Mouse (Mus musculus) neural tube, embryonic 15.5 days (tissue): Measurements from ENCODE around the gene Msx1. TPM values are rescaled to one million over a fixed set of nuclear protein-coding genes. Genes with fewer than 3 reads are reported as not detected.
A peak's percentile ranks its signal among the peaks of the same experiment; 100 is the strongest.

Source experiments
- ATAC-seq: fragments of 200-750 bp; cut with Nextera tagmentation; 2 replicates; pipeline ENCODE4 v1.8.0; 2017; ENCODE audit warnings: mild to moderate bottlenecking, moderate TSS enrichment, moderate library complexity; ENCODE audit not compliant: low FRiP score
- H3K27ac ChIP-seq: fragments of 300-500 bp; sonication (generic); replicated peaks from 2 replicates; pipeline ENCODE4 v1.5.1; 2015; ENCODE audit warnings: mild to moderate bottlenecking, inconsistent platforms
- H3K27me3 ChIP-seq: fragments of 300-500 bp; sonication (generic); replicated peaks from 2 replicates; pipeline ENCODE4 v1.6.1; 2015; ENCODE audit warnings: inconsistent platforms
- H3K36me3 ChIP-seq: fragments of 300-500 bp; sonication (generic); 2 replicates; pipeline ENCODE4 v1.6.1; 2015; ENCODE audit warnings: inconsistent platforms
- H3K4me1 ChIP-seq: fragments of 300-500 bp; sonication (generic); 2 replicates; pipeline ENCODE4 v1.6.1; 2015; ENCODE audit warnings: inconsistent platforms
- H3K4me2 ChIP-seq: fragments of 300-500 bp; sonication (generic); 2 replicates; pipeline ENCODE4 v1.6.1; 2015; ENCODE audit warnings: inconsistent platforms, mild to moderate bottlenecking, moderate library complexity
- H3K4me3 ChIP-seq: fragments of 300-500 bp; sonication (generic); replicated peaks from 2 replicates; pipeline ENCODE4 v1.5.1; 2015; ENCODE audit warnings: mild to moderate bottlenecking, inconsistent platforms
- H3K9ac ChIP-seq: fragments of 300-500 bp; sonication (generic); replicated peaks from 2 replicates; pipeline ENCODE4 v1.6.1; 2015; ENCODE audit warnings: mild to moderate bottlenecking, inconsistent platforms
- H3K9me3 ChIP-seq: fragments of 300-500 bp; sonication (generic); replicated peaks from 2 replicates; pipeline ENCODE4 v1.6.1; 2016; ENCODE audit warnings: inconsistent platforms
- WGBS: fragments of 180-500 bp; shearing (Covaris S2); methylation state at CpG from one replicate; pipeline ENCODE4 v1.1.7; 2015; ENCODE audit warnings: mixed read lengths; 5-methylcytosine and 5-hydroxymethylcytosine counted together
- polyA plus RNA-seq: library from polyadenylated mRNA; unstranded; fragments of >200 nt; fragmentation: Nextera tagmentation; extraction: Ambion mirVana; gene quantifications from 2 replicates; pipeline ENCODE4 v1.2.1, GENCODE M21; 2015

Gene Msx1
- polyA plus RNA-seq, 1 experiment from 2014 or later: 15.4 TPM

DNA sequence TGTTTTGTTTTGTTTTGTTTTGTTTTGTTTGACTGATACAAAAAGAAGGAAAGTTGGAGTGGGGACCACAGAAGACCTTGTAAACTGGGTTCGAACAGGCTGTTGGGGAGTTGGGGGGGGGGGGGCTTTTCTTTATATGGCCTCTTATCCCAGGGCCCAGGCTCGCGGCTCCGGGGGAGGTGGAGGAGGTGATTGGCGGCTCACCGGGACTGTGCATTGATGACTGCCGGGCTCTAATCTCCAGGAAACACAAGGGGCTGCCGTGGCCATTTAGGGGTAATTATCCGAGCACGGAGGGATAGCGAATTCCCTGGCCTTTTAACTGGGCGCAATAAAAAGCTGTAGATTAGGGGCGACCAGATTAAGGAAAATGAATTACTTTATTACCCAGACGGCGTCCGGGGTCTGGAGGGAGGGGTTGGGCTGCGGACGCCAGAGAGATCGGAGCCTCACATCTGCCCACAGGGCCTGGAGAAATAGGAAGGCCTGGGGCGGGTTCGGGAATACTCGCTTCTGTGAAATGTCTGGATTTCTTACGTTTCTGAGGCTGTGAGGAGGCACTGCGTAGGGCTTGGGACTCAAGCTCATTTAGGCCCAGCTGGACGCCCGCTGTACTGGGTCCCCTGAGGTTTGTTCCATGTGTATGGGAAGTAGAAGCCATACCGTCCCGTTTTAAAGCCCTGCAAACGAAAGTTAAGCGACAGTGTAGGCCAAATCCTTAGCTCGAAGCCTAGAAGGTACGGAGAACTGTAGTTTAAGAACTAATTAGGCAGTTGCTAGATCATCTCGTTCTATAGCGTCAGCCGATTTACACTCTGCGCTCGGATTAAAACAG, 1.4 kb upstream of the Msx1 start:
- WGBS: 2% methylated on average over 37 of the region's 37 CpGs
- Histone ChIP-seq H3K4me3 (0 out of 2 replicates have a peak overlapping the region, but pooled peaks have one; percentile 2), H3K4me1 (peaks cover 37% of the 10 kb centered on the region), H3K9ac (no peak overlapping the region), H3K4me2 (no peak overlapping the region), H3K27me3 (peaks cover 86% of the 10 kb centered on the region), H3K27ac (no peak overlapping the region), H3K9me3 (peaks cover 6% of the 10 kb centered on the region; the same call in 1 of the 2 replicates), H3K36me3 (no peaks in the 10 kb centered on the region)
- ATAC-seq: no peak

DNA sequence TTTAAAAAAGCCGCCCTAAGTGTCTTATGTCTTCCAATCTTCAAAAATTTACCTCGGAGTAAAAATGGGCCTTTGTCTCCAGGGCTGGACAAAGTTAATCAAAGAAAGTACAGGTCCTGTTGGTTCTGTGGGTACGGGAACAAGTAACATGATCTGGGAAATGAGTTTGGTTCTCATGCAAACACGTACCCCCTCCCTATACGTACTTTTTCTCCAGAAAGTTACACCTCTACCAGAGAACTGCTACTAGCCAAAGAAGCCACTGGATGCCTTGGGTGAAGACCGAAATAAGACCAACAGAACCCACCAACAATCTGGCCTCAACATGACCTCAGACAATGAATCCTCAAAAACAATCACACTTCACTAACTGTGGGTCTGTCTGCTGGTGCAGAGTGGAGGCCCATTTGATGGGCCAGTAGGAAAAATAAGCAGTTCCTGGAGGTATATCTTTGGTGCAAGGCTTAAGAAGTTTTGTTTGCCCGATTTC, 773 bp upstream of the Msx1 start:
- no peak for ATAC-seq
- no peaks in the 10 kb centered on the region for H3K36me3 ChIP-seq
- H3K4me2 ChIP-seq: no peak overlapping the region
- H3K27ac ChIP-seq: no peak overlapping the region
- H3K4me1 ChIP-seq: peaks cover 37% of the 10 kb centered on the region
- H3K27me3 ChIP-seq: peaks cover 85% of the 10 kb centered on the region
- 10% methylated on average over 7 of the region's 7 CpGs for WGBS
- no peak overlapping the region for H3K9ac ChIP-seq
- H3K9me3 ChIP-seq: peaks cover 6% of the 10 kb centered on the region; the same call in 1 of the 2 replicates
- no peak overlapping the region for H3K4me3 ChIP-seq

DNA sequence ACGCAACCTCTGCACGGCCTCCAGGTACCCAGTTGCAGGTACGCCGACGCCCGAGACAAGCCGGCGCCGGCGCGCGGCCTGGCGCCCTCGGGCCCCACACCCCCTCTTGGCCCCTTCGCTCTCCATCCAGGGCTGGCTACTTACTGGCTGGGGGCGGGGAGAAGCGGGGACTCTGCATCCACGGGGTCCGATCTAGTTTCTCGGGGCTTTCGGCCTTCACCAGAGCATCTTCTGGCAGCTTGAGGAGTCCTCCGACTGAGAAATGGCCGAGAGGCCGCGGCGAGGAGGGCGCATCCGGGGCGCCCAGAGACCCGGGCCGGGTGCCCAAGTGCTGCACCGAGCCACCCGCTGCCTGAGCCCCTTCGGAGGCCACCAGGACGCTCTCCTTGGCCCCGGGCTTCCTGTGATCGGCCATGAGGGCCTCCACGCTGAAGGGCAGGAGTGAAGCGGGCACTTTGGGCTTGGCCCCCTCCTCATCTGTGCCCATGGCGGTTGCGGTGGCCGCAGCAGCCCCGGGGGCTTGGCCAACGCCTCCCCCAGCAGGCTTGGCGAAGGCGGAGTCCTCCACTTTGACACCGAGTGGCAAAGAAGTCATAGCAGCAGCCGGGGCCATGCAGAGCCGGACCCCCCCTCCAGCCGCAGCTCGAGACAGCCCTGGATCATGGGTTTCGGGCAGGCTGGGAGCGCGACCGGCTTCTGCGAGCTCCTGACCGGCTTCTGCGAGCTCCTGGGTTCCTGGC, 492 bp downstream of the Msx1 start:
- Histone ChIP-seq H3K27ac (no peak overlapping the region), H3K27me3 (peaks cover 85% of the 10 kb centered on the region), H3K36me3 (no peaks in the 10 kb centered on the region), H3K4me2 (peak overlapping the region; percentile 65), H3K4me3 (peak overlapping the region; percentile 39), H3K4me1 (peaks cover 37% of the 10 kb centered on the region), H3K9me3 (no peaks in the 10 kb centered on the region), H3K9ac (peak overlapping the region; percentile 7; the same call in 1 of the 2 replicates)
- ATAC-seq: peak; percentile 11; the same call in 1 of the 2 replicates
- WGBS: under 1% methylated on average over 57 of the region's 58 CpGs

DNA sequence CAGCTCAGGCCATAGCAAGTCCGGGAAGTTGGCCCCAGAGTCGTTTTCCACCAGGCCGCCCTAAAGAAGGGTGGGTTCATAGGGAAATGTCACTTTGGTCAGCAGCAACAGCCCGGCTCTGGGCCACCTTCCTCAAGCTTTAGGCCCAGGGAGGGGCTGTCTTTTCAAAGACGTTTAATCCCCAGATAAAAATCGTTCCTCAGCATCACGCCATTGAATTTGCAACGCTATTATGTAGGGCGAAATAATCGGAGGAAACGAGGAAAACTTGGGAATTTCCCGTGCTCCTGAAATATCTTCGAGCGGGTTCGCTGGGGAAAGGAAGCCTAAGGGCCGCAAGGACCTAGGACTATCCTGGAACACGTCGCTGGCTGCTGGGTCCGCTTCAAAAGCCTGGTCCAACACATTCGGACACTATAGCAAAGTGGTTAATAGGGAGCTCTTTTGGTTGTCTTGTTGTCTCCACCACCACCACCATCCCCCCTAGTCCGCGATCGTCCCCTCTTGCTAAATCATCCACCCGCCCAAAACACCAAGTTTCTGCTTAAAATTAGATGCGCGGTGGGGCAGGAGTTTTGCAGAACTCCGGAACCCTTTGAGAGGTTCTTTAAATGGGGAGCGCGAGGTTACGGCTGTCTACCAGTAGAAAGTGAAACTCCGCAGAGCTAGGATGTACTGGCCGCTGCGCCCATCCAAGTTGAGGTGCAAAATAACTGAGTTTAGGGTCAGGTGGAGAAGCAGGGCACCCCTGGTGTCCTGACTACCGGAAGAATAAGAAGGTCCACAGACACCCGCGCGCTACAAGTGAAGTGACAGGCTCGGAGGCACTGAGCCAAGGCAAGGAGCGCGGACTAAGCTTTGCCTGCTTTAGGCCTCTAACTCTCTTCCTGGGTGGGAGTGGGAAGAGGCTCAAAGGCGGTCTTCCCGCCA, 1.3 kb downstream of the Msx1 start:
- ATAC-seq: no peak
- H3K27ac ChIP-seq: no peak overlapping the region

DNA sequence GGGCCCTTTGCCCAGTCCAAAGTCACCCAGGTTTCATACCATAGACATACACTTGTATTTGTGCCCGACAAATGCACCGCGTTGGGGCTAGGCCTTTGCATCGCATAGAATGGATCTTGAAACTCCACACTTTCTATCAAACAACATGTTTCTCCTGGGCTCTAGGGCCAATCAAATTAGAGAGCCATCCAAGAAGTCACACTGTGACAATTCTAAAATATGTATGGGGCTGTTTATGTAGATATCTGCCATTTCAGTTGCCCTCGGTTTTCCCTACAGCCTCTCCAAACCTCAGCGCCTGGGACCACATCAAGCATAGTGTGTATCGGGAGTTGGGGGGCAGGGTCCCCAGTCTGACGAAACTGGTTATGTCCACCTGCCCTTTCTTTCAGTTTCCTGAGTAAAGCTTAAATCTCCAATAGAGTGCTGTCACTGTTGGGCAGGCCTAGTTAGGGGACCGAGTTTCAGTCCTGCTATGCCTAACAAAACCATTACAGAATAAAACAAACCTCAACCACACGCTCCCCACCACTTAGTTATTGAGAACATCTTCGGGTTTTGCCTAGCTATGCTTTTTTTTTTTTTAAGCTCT, 2.2 kb downstream of the Msx1 start:
- Histone ChIP-seq H3K27me3 (peaks cover 87% of the 10 kb centered on the region), H3K9ac (no peak overlapping the region), H3K36me3 (no peaks in the 10 kb centered on the region), H3K4me1 (peaks cover 40% of the 10 kb centered on the region), H3K4me3 (peak overlapping the region; percentile 39; the same call in 1 of the 2 replicates), H3K9me3 (no peaks in the 10 kb centered on the region), H3K4me2 (no peak overlapping the region), H3K27ac (no peak overlapping the region)
- WGBS: 15% methylated on average over 11 of the region's 11 CpGs
- no peak for ATAC-seq

More for the DNA sequence above, 1.3 kb downstream of the Msx1 start:
- Histone ChIP-seq H3K4me2 (peak overlapping the region; percentile 65), H3K4me1 (peaks cover 40% of the 10 kb centered on the region), H3K9me3 (no peaks in the 10 kb centered on the region), H3K36me3 (no peaks in the 10 kb centered on the region), H3K4me3 (peak overlapping the region; percentile 39), H3K27me3 (peaks cover 82% of the 10 kb centered on the region), H3K9ac (peak overlapping the region; percentile 7; the same call in 1 of the 2 replicates)
- WGBS: under 1% methylated on average over 42 of the region's 42 CpGs

DNA sequence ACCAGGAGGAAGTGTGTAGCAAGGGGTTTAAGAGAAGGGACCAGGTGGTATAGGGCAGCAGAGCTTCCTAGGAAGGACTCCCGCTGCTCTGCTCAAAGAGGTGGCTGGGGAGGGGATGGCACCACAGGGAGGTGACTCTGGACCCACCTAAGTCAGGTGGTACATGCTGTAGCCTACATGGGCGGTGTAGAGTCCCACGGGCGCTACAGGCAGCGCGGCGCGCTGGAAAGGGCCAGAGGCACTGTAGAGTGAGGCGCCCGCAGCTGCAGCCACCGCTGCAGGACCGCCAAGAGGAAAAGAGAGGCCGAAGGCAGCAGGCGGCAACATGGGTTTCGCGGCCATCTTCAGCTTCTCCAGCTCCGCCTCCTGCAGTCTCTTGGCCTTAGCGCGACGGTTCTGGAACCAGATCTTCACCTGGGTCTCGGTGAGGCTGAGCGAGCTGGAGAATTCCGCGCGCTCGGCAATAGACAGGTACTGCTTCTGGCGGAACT, 3.2 kb downstream of the Msx1 start:
- Histone ChIP-seq H3K36me3 (no peaks in the 10 kb centered on the region), H3K9ac (no peak overlapping the region), H3K4me3 (0 out of 2 replicates have a peak overlapping the region, but pooled peaks have one; percentile 1), H3K27ac (no peak overlapping the region), H3K27me3 (peaks cover 87% of the 10 kb centered on the region), H3K9me3 (no peaks in the 10 kb centered on the region), H3K4me1 (peaks cover 37% of the 10 kb centered on the region), H3K4me2 (no peak overlapping the region)
- no peak for ATAC-seq
- 6% methylated on average over 27 of the region's 27 CpGs for WGBS

- no peak overlapping the region for H3K4me3 ChIP-seq
- peaks cover 87% of the 10 kb centered on the region for H3K27me3 ChIP-seq
- H3K4me2 ChIP-seq: no peak overlapping the region
- H3K9me3 ChIP-seq: no peaks in the 10 kb centered on the region
- no peak overlapping the region for H3K27ac ChIP-seq
- WGBS: 26% methylated on average over 8 of the region's 8 CpGs
- no peak for ATAC-seq
- H3K36me3 ChIP-seq: no peaks in the 10 kb centered on the region
- no peak overlapping the region for H3K9ac ChIP-seq
- H3K4me1 ChIP-seq: peaks cover 34% of the 10 kb centered on the region
Measured at GRCm38 (mm10) chr5:37820689-37821088, 3.7 kb downstream of the Msx1 start.

DNA sequence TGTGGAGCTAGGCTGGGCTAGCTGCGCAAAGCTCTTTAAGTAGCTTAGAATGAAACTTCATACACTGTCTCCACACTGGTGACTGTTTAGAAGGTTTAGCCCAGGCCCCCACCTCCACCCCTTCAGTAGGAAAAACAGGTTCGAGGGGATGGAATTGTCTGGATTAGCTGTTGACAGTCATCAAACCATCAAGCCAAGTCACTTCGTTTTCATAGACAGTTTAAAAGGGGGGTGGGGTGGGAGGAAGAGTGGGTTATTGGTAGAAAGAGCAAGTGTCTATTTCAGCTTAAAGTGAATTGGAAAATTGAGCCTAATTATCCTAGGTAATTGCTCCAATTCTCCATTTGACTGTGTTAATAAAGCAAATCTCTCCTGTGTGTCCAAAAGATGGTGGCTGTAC, 4.4 kb downstream of the Msx1 start:
- H3K9me3 ChIP-seq: no peaks in the 10 kb centered on the region
- no peak overlapping the region for H3K4me3 ChIP-seq
- peaks cover 34% of the 10 kb centered on the region for H3K4me1 ChIP-seq
- H3K4me2 ChIP-seq: no peak overlapping the region
- no peak for ATAC-seq
- no peak overlapping the region for H3K27ac ChIP-seq
- no peaks in the 10 kb centered on the region for H3K36me3 ChIP-seq
- H3K27me3 ChIP-seq: peaks cover 87% of the 10 kb centered on the region
- WGBS: 20% methylated on average over 3 of the region's 3 CpGs
- no peak overlapping the region for H3K9ac ChIP-seq

GRCm38 (mm10) chr5:37819541-37819940, 4.8 kb downstream of the Msx1 start:
- H3K36me3 ChIP-seq: no peaks in the 10 kb centered on the region
- H3K27me3 ChIP-seq: peaks cover 87% of the 10 kb centered on the region
- 33% methylated on average over 5 of the region's 5 CpGs for WGBS
- H3K9me3 ChIP-seq: no peaks in the 10 kb centered on the region
- no peak overlapping the region for H3K4me3 ChIP-seq
- no peak overlapping the region for H3K4me2 ChIP-seq
- H3K9ac ChIP-seq: no peak overlapping the region
- ATAC-seq: no peak
- no peak overlapping the region for H3K27ac ChIP-seq
- H3K4me1 ChIP-seq: peaks cover 33% of the 10 kb centered on the region

- peaks cover 25% of the 10 kb centered on the region for H3K4me1 ChIP-seq
- no peak overlapping the region for H3K4me3 ChIP-seq
- no peak overlapping the region for H3K9ac ChIP-seq
- H3K4me2 ChIP-seq: no peak overlapping the region
- H3K36me3 ChIP-seq: no peaks in the 10 kb centered on the region
- H3K9me3 ChIP-seq: no peaks in the 10 kb centered on the region
- no peak for ATAC-seq
- peaks cover 87% of the 10 kb centered on the region for H3K27me3 ChIP-seq
- no peak overlapping the region for H3K27ac ChIP-seq
- 5% methylated on average over 25 of the region's 25 CpGs for WGBS
Measured at GRCm38 (mm10) chr5:37818533-37819215, 5.7 kb downstream of the Msx1 start.
